Comparison of ENCODE assay signal across 13 mouse cellular contexts in genomic region chr17:31828118-31828517, GRCm38 (mm10). TPM values are rescaled to one million over a fixed set of nuclear protein-coding genes. Genes with fewer than 3 reads are reported as not detected.
A peak's percentile ranks its signal among the peaks of the same experiment; 100 is the strongest.
DNase-seq lines count a peak whose midpoint lies in the region; ATAC-seq and TF ChIP-seq lines count a peak whose summit lies in the region.
"Had no signal": no experiment of that assay in that cellular context is flagged by ENCODE, and none has a peak within 500 bp of the region (broad histone marks: within the 10 kb centered on the region; RNA-seq: fewer than 3 reads in every experiment).

No protein-coding gene starts in this region.

- peaks cover 5% of the 10 kb centered on the region; the same call in 1 of the 2 replicates for H3K27me3 ChIP-seq in heart, embryonic 10.5 days (ENCODE audit: insufficient read depth, poor library complexity, severe bottlenecking)
- no peaks in the 10 kb centered on the region for H3K27me3 ChIP-seq in CH12.LX (replicated peaks)
- H3K27me3 ChIP-seq in heart, embryonic 14.5 days (ENCODE audit: control insufficient read depth, insufficient read depth, low read length) = no peaks in the 10 kb centered on the region
- H3K27me3 ChIP-seq in kidney, embryonic 16.5 days (ENCODE audit: insufficient read depth, low read length) = no peaks in the 10 kb centered on the region
- H3K27me3 ChIP-seq: hindbrain, embryonic 15.5 days had no signal

- DNase-seq in heart, adult 18-20 months = peak; percentile 39 to 71
- no peak for DNase-seq in heart, embryonic 10.5 days (ENCODE audit: low spot score)
- no peak for DNase-seq in CH12.LX (ENCODE audit: extremely low read depth)
- DNase-seq in thymus, postnatal 25 days = no peak
- DNase-seq: cerebellum, adult 2 months; right cerebral cortex, postnatal 14 days; thymus, postnatal 14 days had no signal

- TF ChIP-seq POLR2A in CH12.LX (IDR thresholded peaks at IDR 0.05; ENCODE audit: low read depth, low read length) = no peak

- peak; percentile 43; the same call in 1 of the 2 replicates for TF ChIP-seq EP300 in CH12.LX (IDR thresholded peaks at IDR 0.05; ENCODE audit: low read length)

- H3K27ac ChIP-seq in heart, embryonic 10.5 days = no peak overlapping the region; the same call in 1 of the 2 replicates
- H3K27ac ChIP-seq in CH12.LX (ENCODE audit: insufficient read depth, low read depth) = peak overlapping the region; percentile 55
- H3K27ac ChIP-seq in heart, embryonic 14.5 days (replicated peaks in 1 of 2; ENCODE audit: control insufficient read depth in 1 of 2, insufficient read depth in 1 of 2, low read depth in 2 of 2, low read length in 2 of 2) = peak overlapping the region; percentile 88 to 91; a peak in 3 of 4 replicates
- H3K27ac ChIP-seq in kidney, embryonic 16.5 days (ENCODE audit: low read length) = peak overlapping the region; percentile 83

- no peak overlapping the region for H3K4me2 ChIP-seq in CH12.LX (ENCODE audit: insufficient read depth, low read depth, poor library complexity, severe bottlenecking)
- H3K4me2 ChIP-seq in heart, embryonic 14.5 days (ENCODE audit: low read length) = no peak overlapping the region
- no peak overlapping the region for H3K4me2 ChIP-seq in kidney, embryonic 16.5 days (replicated peaks; ENCODE audit: low read depth, low read length)
- H3K4me2 ChIP-seq: hindbrain, embryonic 15.5 days had no signal

- no peaks in the 10 kb centered on the region for H3K36me3 ChIP-seq in heart, embryonic 10.5 days
- no peaks in the 10 kb centered on the region for H3K36me3 ChIP-seq in CH12.LX (replicated peaks in 1 of 2; ENCODE audit: control insufficient read depth in 1 of 2, insufficient read depth in 1 of 2, low read length in 1 of 2)
- no peaks in the 10 kb centered on the region for H3K36me3 ChIP-seq in heart, embryonic 14.5 days (ENCODE audit: control insufficient read depth, insufficient read depth, low read length)
- no peaks in the 10 kb centered on the region for H3K36me3 ChIP-seq in kidney, embryonic 16.5 days (ENCODE audit: insufficient read depth, low read length)
- H3K36me3 ChIP-seq: hindbrain, embryonic 15.5 days had no signal

- no peak overlapping the region for H3K9ac ChIP-seq in CH12.LX (ENCODE audit: insufficient read depth, low read depth)
- no peak overlapping the region for H3K9ac ChIP-seq in heart, embryonic 14.5 days (ENCODE audit: low read length)
- H3K9ac ChIP-seq in kidney, embryonic 16.5 days (replicated peaks; ENCODE audit: low read length) = no peak overlapping the region
- H3K9ac ChIP-seq: hindbrain, embryonic 15.5 days had no signal

- dilution Hi-C loops in CH12.LX (cut with MboI; ENCODE audit: extremely low pct_ligation_motif_present, extremely low pct_unique_long_range_greater_than_20kb, low sequenced_read_pairs) = no loop called here

- no peak for ATAC-seq in heart, embryonic 14.5 days (ENCODE audit: insufficient number of reproducible peaks, insufficient read depth, low FRiP score, low read depth)
- no peak for ATAC-seq in kidney, embryonic 16.5 days (ENCODE audit: low FRiP score, low TSS enrichment)
- no peak for ATAC-seq in erythroblast, adult 5-6 weeks (replicated peaks; ENCODE audit: low FRiP score, poor library complexity, severe bottlenecking)
- no peak for ATAC-seq in granulocyte monocyte progenitor cell, adult 5-6 weeks (replicated peaks; ENCODE audit: poor library complexity, severe bottlenecking)
- ATAC-seq: CD4-positive, CD25-positive, alpha-beta regulatory T cell, adult 4 months had no signal

- TF ChIP-seq CTCF in CH12.LX (conservative IDR thresholded peaks at IDR 0.05 in 1 of 2, IDR thresholded peaks at IDR 0.05 in 1 of 2; ENCODE audit: low read depth in 2 of 2, low read length in 2 of 2) = no peak; a peak in 1 of 4 replicates

- peaks cover 29% of the 10 kb centered on the region for H3K4me1 ChIP-seq in heart, embryonic 10.5 days
- H3K4me1 ChIP-seq in CH12.LX (ENCODE audit: control insufficient read depth in 1 of 2, insufficient read depth in 2 of 2) = peaks cover 69 to 78% of the 10 kb centered on the region in 2 experiments
- peaks cover 27 to 32% of the 10 kb centered on the region in 2 experiments for H3K4me1 ChIP-seq in heart, embryonic 14.5 days (ENCODE audit: control insufficient read depth in 2 of 2, insufficient read depth in 2 of 2, low read length in 2 of 2)
- H3K4me1 ChIP-seq in kidney, embryonic 16.5 days (ENCODE audit: insufficient read depth, low read length) = peaks cover 27% of the 10 kb centered on the region

- H3K9me3 ChIP-seq in heart, embryonic 10.5 days = no peaks in the 10 kb centered on the region
- no peaks in the 10 kb centered on the region for H3K9me3 ChIP-seq in CH12.LX (replicated peaks; ENCODE audit: low read length)
- H3K9me3 ChIP-seq in heart, embryonic 14.5 days (ENCODE audit: control insufficient read depth, low read length) = no peaks in the 10 kb centered on the region
- no peaks in the 10 kb centered on the region for H3K9me3 ChIP-seq in kidney, embryonic 16.5 days (ENCODE audit: low read length)
- H3K9me3 ChIP-seq: hindbrain, embryonic 15.5 days had no signal

- 71% methylated on average over 5 of the region's 5 CpGs for WGBS in heart, embryonic 10.5 days
- WGBS in heart, embryonic 14.5 days = 74% methylated on average over 5 of the region's 5 CpGs
- WGBS in kidney, embryonic 16.5 days = 30% methylated on average over 5 of the region's 5 CpGs

- H3K79me2 ChIP-seq in CH12.LX (replicated peaks; ENCODE audit: control insufficient read depth, extremely low read depth, insufficient read depth, poor library complexity, severe bottlenecking) = no peaks in the 10 kb centered on the region

- in situ Hi-C loops in CH12.LX (cut with MboI; ENCODE audit: low pct_ligation_motif_present, low pct_unique_long_range_greater_than_20kb, low sequenced_read_pairs) = no loop called here

- no peak overlapping the region for H3K4me3 ChIP-seq in heart, embryonic 10.5 days
- H3K4me3 ChIP-seq in CH12.LX (replicated peaks in 1 of 3; ENCODE audit: low read depth in 2 of 3, low read length in 2 of 3, poor library complexity in 1 of 3) = no peak overlapping the region
- H3K4me3 ChIP-seq in heart, embryonic 14.5 days (ENCODE audit: control insufficient read depth in 1 of 2, insufficient read depth in 1 of 2, low read depth in 1 of 2, low read length in 2 of 2) = no peak overlapping the region
- no peak overlapping the region for H3K4me3 ChIP-seq in kidney, embryonic 16.5 days (ENCODE audit: low read length)
- H3K4me3 ChIP-seq: hindbrain, embryonic 15.5 days had no signal

- peak; percentile 2 for TF ChIP-seq RAD21 in CH12.LX (IDR thresholded peaks at IDR 0.05; ENCODE audit: low read depth, low read length)

TF ChIP-seq in CH12.LX, 34 proteins besides CTCF, POLR2A, EP300 and RAD21 (continues in another document):
- no peak for TF ChIP-seq E2F4 (IDR thresholded peaks at IDR 0.05; ENCODE audit: insufficient replicate concordance, low read depth, low read length)
- no peak for TF ChIP-seq MYC (IDR thresholded peaks at IDR 0.05; ENCODE audit: low read depth, low read length)
- TF ChIP-seq ZNF384 (IDR thresholded peaks at IDR 0.05; ENCODE audit: low read depth, low read length) = no peak
- no peak for TF ChIP-seq POLR2AphosphoS2 (IDR thresholded peaks at IDR 0.05; ENCODE audit: low read depth, low read length)
- TF ChIP-seq MEF2A (IDR thresholded peaks at IDR 0.05; ENCODE audit: borderline replicate concordance, low read depth, low read length) = peak; percentile 60; the same call in 1 of the 2 replicates
- no peak for TF ChIP-seq ZMIZ1 (IDR thresholded peaks at IDR 0.05; ENCODE audit: low read depth, low read length)
- no peak for TF ChIP-seq MAZ (IDR thresholded peaks at IDR 0.05; ENCODE audit: low read depth, low read length)
- TF ChIP-seq TCF12 (IDR thresholded peaks at IDR 0.05; ENCODE audit: low read depth, low read length) = 0 out of 2 replicates have a peak, but pooled peaks have one; percentile 49
- TF ChIP-seq JUN (IDR thresholded peaks at IDR 0.05; ENCODE audit: insufficient read depth, low read depth, low read length) = no peak
- no peak for TF ChIP-seq RCOR1 (conservative IDR thresholded peaks at IDR 0.05; ENCODE audit: low read depth, low read length)
- TF ChIP-seq MXI1 (IDR thresholded peaks at IDR 0.05; ENCODE audit: low read depth, low read length) = no peak
- TF ChIP-seq USF2 (conservative IDR thresholded peaks at IDR 0.05; ENCODE audit: low read depth, low read length) = no peak
- no peak for TF ChIP-seq GABPA (IDR thresholded peaks at IDR 0.05; ENCODE audit: insufficient replicate concordance, low read depth, low read length)
- TF ChIP-seq CHD1 (IDR thresholded peaks at IDR 0.05; ENCODE audit: low read depth, low read length) = no peak
- TF ChIP-seq NELFE (IDR thresholded peaks at IDR 0.05; ENCODE audit: low read depth, low read length) = no peak
- no peak for TF ChIP-seq ELF1 (IDR thresholded peaks at IDR 0.05; ENCODE audit: low read depth, low read length)
- TF ChIP-seq PAX5 (IDR thresholded peaks at IDR 0.05; ENCODE audit: low read length) = no peak
- no peak for TF ChIP-seq JUND (conservative IDR thresholded peaks at IDR 0.05; ENCODE audit: low read depth, low read length)
- no peak for TF ChIP-seq TBP (conservative IDR thresholded peaks at IDR 0.05; ENCODE audit: low read depth, low read length)
- TF ChIP-seq ZKSCAN1 (IDR thresholded peaks at IDR 0.05; ENCODE audit: borderline replicate concordance, low read depth, low read length) = no peak
- TF ChIP-seq USF1 (IDR thresholded peaks at IDR 0.05; ENCODE audit: low read depth, low read length) = no peak
- TF ChIP-seq SIN3A (IDR thresholded peaks at IDR 0.05; ENCODE audit: low read length) = no peak
- TF ChIP-seq BHLHE40 (IDR thresholded peaks at IDR 0.05; ENCODE audit: low read depth, low read length) = no peak
- no peak; the same call in 1 of the 2 replicates for TF ChIP-seq CHD2 (IDR thresholded peaks at IDR 0.05; ENCODE audit: low read length)
- TF ChIP-seq SMC3 (IDR thresholded peaks at IDR 0.05; ENCODE audit: low read depth, low read length) = peak; percentile 26; the same call in 1 of the 2 replicates

RNA-seq across cellular contexts. Expression of gene Sik1, which starts 27.5 kb away (rescaled TPM):
- total RNA-seq in heart, adult 18-20 months (2021) = 10 to 100 TPM; 50.5 to 54.1 TPM
- polyA plus RNA-seq in heart, embryonic 10.5 days (2016; fragmentation: Nextera tagmentation; extraction: Ambion mirVana) = 20.9 and 22.0 TPM in 2 replicates
- total RNA-seq in CH12.LX (2012; rRNA removed) (56.7 and 56.9 TPM in 2 replicates), CH12.LX (2014; rRNA removed) (16.0 and 17.1 TPM in 2 replicates)
- 27.7 and 36.7 TPM in 2 replicates for polyA plus RNA-seq in CH12.LX (2012; ENCODE audit: insufficient read length, low read depth)
- polyA plus RNA-seq in heart, embryonic 14.5 days (2014; fragmentation: Nextera tagmentation; extraction: Ambion mirVana) = 16.6 and 20.3 TPM in 2 replicates
- polyA plus RNA-seq in kidney, embryonic 16.5 days (2015; fragmentation: Nextera tagmentation; extraction: Ambion mirVana) = 16.5 and 17.8 TPM in 2 replicates
- total RNA-seq in erythroblast, adult 5-6 weeks (2015; ENCODE audit: low replicate concordance) = 1.5 and 4.2 TPM in 2 replicates
- 2.8 and 3.5 TPM in 2 replicates for total RNA-seq in erythroblast, adult 5-6 weeks (2017; ENCODE audit: low replicate concordance)
- 9.1 and 12.1 TPM in 2 replicates for total RNA-seq in granulocyte monocyte progenitor cell, adult 5-6 weeks (2014; fragmentation: Nextera tagmentation)
- 9.2 and 10.8 TPM in 2 replicates for total RNA-seq in granulocyte monocyte progenitor cell, adult 5-6 weeks (2017)

Comparison
In these comparisons a context has a peak if more than half of its experiments do, and no peak if none do; other contexts are left out.
1. DNase-seq: peak in heart, adult 18-20 months (2 of 2); none in heart, embryonic 10.5 days (single experiment), CH12.LX (single experiment) and thymus, postnatal 25 days (single experiment).